Mouse (Mus musculus) gastrocnemius, adult 2 months (tissue): ENCODE data around the gene Efcc1. TPM values are rescaled to one million over a fixed set of nuclear protein-coding genes. Genes with fewer than 3 reads are reported as not detected.

Experiments used
- DNase-seq: peaks from one replicate; pipeline ENCODE4 v3.0.0; 2022
- H3K27ac ChIP-seq: fragments of 200-600 bp; 2 replicates; pipeline ENCODE4 v1.8.1; 2022; ENCODE audit warnings: mild to moderate bottlenecking
- H3K4me3 ChIP-seq: fragments of 200-600 bp; 2 replicates; pipeline ENCODE4 v1.8.1; 2022; ENCODE audit warnings: mild to moderate bottlenecking, moderate library complexity
- CTCF ChIP-seq: fragments of 200-600 bp; IDR thresholded peaks from 2 replicates; pipeline ENCODE4 v1.8.1; 2022; ENCODE audit warnings: antibody characterized with exemption, mild to moderate bottlenecking, moderate library complexity
- intact Hi-C: fragments of 180-260 bp; cut with DNase I; formaldehyde crosslinking; loops from one replicate; pipeline ENCODE4 v1.15.1; 2025
- total RNA-seq, 2 experiments: library from RNA; stranded (reverse); gene quantifications; 2 replicates each; pipeline ENCODE4 v1.2.3; 2021

The Efcc1 gene
- total RNA-seq, 2 experiments from 2014 or later: 0.70 to 0.82 TPM

DNA sequence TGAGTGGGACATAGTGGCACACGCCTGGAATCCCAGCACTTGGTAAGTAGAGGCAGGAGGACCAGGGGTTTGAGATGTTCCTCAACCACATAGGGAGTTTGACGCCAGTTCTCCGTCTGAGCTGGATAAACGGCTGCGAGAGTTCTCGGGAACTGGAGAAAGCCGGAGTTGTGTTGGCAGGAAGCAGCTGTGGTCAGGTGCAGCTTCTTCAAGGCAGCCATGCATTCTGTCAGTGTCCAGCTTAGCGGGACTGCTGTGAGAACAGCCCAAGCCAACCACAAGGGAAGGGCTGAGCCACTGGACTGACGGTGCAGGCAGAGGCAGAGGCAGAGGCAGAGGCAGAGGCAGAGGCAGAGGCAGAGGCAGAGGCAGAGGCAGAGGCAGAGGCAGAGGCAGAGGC lies 44.2 kb downstream of the Efcc1 start:
- TF ChIP-seq CTCF: no peak
- H3K4me3 ChIP-seq: no peak overlapping the region
- no peak overlapping the region for H3K27ac ChIP-seq
- DNase-seq: no peak
- intact Hi-C loops: no loop called here

DNA sequence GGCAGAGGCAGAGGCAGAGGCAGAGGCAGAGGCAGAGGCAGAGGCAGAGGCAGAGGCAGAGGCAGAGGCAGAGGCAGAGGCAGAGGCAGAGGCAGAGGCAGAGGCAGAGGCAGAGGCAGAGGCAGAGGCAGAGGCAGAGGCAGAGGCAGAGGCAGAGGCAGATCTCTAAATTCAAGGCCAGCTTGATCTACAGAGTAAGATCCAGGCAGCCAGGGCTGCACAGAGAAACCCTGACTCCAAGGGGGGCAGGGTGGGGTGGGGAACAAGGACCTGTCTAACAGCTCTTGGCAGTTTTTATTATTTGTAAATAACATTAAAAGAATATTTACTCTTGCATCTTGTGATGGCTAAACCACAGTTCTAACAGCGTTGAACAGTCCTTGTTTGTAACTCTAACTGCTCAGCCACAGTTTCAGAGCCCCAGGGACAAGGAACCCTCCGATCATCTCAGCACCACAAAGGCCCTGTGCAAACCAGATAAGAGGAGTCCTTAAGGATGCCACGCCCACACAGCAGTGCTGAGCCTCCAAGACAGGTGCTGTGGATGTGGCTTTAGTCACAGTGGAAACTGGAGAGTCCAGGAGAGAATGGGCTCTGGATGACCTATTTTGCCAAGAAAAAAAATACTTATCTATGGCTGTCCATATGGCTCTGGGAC lies 45.0 kb downstream of the Efcc1 start:
- intact Hi-C loops: no loop called here

DNA sequence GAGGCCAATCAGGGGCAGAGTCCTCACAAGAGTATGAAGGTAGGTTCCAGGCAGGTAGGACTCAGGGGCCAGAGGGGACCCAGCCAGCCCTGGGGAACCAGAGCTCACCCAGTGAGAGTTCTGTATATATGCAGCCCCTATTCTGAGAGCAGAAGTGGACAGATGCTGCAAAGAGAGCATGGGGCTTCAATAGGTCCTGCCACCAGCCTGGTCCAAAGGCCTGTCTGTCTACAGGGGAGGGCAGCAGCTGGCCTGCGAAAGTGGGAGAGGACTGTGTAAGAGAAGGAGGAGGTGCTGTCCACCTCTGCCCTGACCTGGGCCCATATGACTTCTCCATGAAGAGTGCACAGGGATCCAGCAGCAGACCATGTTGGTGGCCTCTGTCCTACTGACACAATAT lies 46.0 kb downstream of the Efcc1 start:
- DNase-seq: no peak
- TF ChIP-seq CTCF: no peak
- Histone ChIP-seq H3K27ac (no peak overlapping the region), H3K4me3 (no peak overlapping the region)
- intact Hi-C loops: no loop called here

More for the DNA sequence above, 45.0 kb downstream of the Efcc1 start:
- no peak for DNase-seq
- no peak overlapping the region for H3K4me3 ChIP-seq
- no peak overlapping the region for H3K27ac ChIP-seq
- no peak for TF ChIP-seq CTCF

DNA sequence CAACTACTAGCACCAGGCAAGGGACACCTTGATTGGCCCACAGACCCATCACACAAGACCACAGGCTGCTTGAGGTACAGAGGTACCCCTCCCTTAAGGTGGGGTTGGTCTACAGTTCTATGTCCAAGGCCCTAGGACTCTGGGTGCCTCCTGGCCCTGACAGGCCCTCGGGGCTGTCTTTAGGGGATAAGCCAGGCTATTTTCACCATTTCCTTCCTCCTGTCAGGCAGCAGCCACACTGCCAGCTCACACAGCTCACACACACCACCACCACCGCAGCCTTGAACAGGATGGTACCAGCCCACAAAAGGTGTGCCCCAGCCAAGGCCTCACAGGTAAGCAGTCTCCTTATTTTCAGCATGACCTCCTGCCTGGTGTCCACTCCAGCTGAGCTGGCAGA lies 47.2 kb downstream of the Efcc1 start, which contains the start of gene Gp9:
Gp9 (plus strand) TSS at position 231 of the 400 bp plus-strand sequence.
- TF ChIP-seq CTCF: no peak
- intact Hi-C loops: no loop called here
- no peak within 1 kb of the TSS for H3K27ac ChIP-seq
- no peak for DNase-seq
- no peak within 1 kb of the TSS for H3K4me3 ChIP-seq

DNA sequence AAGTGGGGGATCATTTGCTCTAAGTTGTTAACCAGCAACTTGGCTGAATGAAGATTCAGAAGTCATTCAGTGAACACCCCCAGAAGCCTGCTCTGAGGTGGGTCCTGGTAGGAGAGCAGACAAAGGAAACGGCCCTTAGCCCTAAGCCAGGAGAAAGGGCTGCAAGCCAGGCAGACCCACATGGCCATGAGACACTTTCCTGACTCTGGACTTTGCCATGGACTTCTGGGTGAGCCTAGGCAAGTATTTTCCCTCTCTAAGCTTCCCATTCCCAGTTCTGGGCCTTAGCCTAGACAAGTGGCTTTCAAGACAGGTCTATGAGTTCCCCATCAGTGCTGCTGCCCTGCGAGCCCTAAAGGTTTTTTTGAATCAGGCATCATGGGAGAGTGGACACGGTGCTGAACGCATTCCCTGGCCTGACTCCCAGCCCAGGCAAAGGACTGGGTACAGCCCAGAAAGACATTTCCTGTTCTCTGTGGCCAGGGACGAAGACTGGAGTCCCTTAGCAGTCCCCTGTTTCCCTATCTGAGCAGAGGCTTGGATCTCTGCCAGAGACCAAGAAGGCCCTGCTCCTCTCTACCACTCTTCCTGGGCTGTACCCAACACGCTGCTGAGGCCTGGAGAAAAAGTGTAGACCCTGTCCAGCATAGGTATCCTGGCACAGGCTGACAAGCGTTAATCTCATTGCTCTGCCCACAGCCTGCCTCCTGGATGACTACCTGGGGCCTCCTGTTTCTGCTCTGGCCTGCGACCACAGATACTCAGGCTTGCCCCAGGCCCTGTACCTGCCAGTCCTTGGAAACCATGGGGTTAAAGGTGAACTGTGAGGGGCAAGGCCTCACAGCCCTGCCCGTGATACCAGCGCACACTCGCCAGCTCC lies 47.9 kb downstream of the Efcc1 start:
- no peak for TF ChIP-seq CTCF
- H3K27ac ChIP-seq: no peak overlapping the region

DNA sequence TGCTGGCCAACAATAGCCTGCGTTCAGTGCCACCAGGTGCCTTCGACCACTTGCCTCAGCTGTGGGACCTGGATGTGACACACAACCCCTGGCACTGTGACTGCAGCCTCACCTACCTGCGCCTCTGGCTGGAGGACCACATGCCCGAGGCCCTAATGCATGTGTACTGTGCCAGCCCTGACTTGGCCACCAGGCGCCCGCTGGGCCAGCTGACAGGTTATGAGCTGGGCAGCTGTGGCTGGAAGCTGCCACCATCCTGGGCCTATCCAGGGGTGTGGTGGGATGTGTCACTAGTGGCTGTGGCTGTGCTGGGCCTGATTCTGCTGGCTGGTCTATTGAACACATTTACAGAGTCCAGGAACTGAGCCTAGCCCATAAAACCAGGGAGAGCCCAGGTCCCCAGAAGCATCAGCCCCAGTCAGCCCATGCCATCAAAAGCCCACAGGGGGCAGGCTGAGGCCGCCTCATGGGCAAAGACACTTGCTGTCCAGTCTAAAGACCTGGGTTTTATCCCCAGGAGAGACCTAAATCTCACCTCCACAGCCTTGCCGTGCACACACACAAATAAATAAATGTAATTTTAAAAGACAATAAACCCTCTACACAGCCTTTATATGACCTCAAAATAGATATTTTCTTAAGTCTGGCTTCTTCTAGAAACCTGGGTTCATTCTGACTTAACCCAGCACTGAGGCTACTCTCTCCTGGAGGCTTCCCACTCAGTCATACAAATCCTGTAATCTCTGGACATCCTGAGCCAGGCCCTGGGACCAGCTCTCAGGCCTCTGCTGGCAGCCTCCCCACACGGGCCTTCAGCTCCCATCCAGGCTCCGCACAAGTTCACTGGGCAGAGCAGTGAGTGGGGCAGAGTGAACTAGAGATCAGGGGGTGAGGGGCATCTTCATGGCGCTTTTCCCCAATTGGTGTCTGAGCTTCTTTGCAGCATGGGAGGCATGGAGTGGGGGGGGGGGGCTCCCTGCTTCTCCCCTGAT lies 48.8 kb downstream of the Efcc1 start:
- DNase-seq: peak; percentile 42
- intact Hi-C loops: no loop called here
- Histone ChIP-seq H3K27ac (no peak overlapping the region), H3K4me3 (no peak overlapping the region)
- peak; percentile 52 for TF ChIP-seq CTCF

More for the DNA sequence above, 47.9 kb downstream of the Efcc1 start:
- H3K4me3 ChIP-seq: no peak overlapping the region
- no peak for DNase-seq
- intact Hi-C loops: no loop called here

DNA sequence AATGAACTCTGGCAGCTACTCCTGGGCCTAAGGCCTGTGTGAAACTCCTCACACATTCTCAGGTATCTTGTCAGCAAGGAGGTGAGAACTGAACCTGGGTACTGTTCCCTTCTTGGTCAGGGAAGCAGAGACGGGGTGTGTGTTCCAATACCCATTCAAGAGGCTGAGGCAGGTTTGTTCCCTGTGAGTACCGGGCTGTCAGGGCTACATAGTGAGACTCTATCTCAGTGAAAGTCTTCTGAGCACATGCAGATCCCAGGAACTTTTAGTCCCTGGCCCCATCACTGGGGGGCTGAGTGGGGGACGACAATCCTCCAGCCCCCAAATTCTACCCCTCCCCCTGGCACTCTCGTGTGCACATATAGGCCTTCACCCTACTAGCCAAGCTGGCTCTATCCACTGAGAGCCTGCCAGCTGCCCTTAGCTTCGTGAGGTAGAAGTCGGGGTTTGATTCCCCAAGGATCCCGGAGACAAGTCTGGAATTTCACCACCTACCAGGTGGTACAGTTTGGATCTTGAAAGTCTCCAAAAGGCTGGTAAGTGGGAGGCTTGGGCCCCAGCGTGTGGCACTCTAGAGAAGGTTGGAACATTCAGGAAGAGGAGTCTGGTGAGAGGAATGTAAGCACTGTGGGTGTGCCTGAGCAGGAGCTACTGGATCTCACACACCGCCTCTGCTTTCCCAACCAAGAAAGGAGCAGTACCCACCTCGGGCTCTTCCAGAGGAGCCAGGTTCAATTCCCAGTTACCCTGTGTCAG lies 50.1 kb downstream of the Efcc1 start:
- Histone ChIP-seq H3K4me3 (no peak overlapping the region), H3K27ac (no peak overlapping the region)
- DNase-seq: no peak
- TF ChIP-seq CTCF: no peak
- intact Hi-C loops: no loop called here

DNA sequence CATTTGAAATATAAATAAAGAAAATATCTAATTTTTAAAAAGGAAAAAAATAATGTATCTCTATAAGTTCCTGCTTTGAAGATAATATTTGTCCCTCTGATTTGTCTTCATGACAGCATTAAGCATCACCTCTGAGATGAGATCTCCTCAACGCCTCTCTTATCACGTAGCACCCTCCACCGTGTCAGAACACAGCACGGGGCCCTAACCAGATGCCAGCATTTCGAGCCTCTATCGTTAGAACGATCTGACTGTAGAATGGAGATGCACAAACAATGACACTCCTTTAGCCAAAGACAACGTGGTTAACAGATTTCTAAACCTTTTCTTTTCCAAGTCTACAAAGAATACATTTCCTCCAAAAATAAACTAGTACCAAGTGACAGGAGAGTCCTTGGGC lies 53.4 kb downstream of the Efcc1 start:
- Histone ChIP-seq H3K27ac (no peak overlapping the region), H3K4me3 (no peak overlapping the region)
- no peak for TF ChIP-seq CTCF
- DNase-seq: no peak
- intact Hi-C loops: no loop called here

DNA sequence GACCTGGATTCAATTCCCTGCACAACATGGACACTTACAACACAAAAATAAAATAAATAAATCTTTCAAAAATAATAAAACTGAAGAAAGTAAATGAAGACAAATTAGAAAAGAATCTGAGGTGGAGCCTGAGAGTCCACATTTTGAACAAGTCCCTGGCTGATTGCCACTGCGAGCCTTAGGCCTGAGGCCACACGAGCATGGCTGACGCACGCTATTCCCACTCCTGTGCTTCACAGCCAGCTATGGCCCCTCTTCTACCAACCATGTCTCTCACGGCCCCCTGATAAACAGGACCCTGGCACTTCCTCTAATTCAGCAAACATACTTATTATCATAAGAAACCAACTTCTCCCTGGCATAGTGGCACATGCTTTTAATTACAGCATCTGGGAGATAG lies 56.0 kb downstream of the Efcc1 start:
- intact Hi-C loops: no loop called here

DNA sequence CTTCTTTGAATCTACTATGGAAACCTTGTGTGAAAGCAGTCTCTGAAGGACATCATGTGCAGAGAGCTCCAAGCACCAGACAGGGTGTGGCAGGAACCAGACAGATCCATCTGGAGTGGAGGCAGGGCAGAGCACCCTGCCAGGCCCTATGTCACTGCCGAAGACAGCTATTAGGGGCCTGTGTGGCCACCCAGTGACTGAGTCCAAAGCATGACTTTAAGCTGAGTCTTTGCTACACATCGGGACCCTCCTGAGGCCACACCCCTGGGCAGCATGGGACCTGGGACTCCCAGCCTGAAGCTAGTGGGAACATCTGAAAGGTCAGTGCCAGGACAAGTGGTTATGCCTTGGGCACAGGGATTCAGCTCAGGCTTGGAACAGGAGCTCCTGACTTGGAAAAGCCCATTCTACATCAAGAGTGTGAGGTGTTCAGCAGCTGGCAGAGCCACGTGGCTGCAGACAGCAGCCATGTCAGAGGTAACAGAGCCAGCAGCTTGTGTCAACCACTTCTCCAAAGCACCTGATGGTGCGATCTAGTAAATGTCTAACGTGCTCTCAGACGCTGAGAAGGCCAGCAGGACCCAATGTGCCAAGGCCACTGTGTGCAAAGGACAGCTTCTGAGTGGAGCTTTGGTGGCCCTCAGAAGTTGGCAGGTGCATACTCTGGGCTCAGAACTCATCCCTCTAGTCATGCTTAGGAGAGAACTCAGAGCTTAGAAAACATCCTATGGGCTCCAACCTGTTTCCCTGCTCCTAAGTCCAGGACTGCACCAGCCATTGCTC lies 56.6 kb downstream of the Efcc1 start:
- intact Hi-C loops: no loop called here
- no peak for TF ChIP-seq CTCF
- Histone ChIP-seq H3K4me3 (no peak overlapping the region), H3K27ac (peak overlapping the region; percentile 40)
- peak; percentile 70 for DNase-seq

More for the DNA sequence above, 56.0 kb downstream of the Efcc1 start:
- 0 out of 2 replicates have a peak overlapping the region, but pooled peaks have one; percentile 40 for H3K27ac ChIP-seq
- no peak for TF ChIP-seq CTCF
- DNase-seq: no peak
- H3K4me3 ChIP-seq: no peak overlapping the region
